Mouse (Mus musculus): Measurements from ENCODE around the gene Vmn1r221. TPM values are rescaled to one million over a fixed set of nuclear protein-coding genes. Genes with fewer than 3 reads are reported as not detected.
"Not testable (repeated sequence)": the region's sequence is repeated elsewhere in the genome, so short reads cannot be mapped to it uniquely, and the experiment has no call there.

Gene Vmn1r221
- polyA plus RNA-seq (2014; fragmentation: Nextera tagmentation; extraction: Ambion mirVana), result not detected in 2 replicates

DNA sequence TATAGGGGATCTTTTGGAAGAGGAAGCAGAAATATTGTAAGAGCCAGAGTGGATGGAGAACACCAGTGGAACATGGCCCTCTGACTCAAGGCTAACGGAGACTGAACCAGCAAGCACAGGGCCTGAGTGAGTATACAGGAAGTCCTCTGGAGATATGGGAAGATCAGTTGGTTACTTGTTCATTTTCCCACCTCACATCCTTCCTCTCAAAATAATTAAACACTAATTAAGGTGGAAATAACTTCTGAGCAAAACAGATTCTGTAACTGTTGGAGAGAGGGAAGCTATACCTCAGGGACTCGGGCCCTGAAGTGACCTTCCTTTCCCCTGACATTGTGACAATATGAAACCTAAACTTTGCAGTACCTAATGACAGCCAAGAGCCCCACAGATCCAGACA, at the start of gene Vmn1r221:
Gene Vmn1r221 (plus strand): TSS at position 301 of the 400 bp plus-strand sequence.
- not testable (repeated sequence) for H3K4me1 ChIP-seq (ENCODE audit: control insufficient read depth in 2 of 2, insufficient read depth in 2 of 2, low read length in 2 of 2); H3K36me3 ChIP-seq (ENCODE audit: control insufficient read depth, insufficient read depth, low read length); H3K4me2 ChIP-seq (ENCODE audit: low read length); H3K9me3 ChIP-seq (ENCODE audit: control insufficient read depth, low read length); H3K27me3 ChIP-seq (ENCODE audit: control insufficient read depth, insufficient read depth, low read length); H3K27ac ChIP-seq (replicated peaks in 1 of 2; ENCODE audit: control insufficient read depth in 1 of 2, insufficient read depth in 1 of 2, low read depth in 2 of 2, low read length in 2 of 2); H3K4me3 ChIP-seq (ENCODE audit: control insufficient read depth in 1 of 2, insufficient read depth in 1 of 2, low read depth in 1 of 2, low read length in 2 of 2); H3K9ac ChIP-seq (ENCODE audit: low read length); ATAC-seq (ENCODE audit: insufficient number of reproducible peaks, insufficient read depth, low FRiP score, low read depth)
- 65% methylated on average over 2 of the region's 2 CpGs for WGBS

DNA sequence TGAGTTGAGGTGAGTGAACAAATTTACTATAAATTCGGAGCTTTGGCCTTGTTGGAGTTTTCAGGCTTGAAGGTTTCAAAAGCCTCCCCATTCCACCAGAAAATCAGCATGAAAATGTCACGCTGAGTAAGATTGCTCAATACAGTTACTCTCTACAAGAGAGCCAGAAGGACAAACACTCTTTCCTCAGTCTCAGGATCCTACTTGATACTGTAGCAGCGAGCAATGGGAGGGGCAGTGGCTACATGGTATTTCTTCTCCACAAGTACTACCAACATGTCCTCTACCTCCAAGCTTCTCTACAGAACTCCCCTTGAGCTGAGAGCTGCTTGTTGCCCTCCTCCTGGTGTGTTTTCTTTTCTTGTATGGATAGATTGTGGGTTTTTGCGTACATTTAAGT, 47.5 kb upstream of the Vmn1r221 start:
- WGBS, result 85% methylated on average over 4 of the region's 4 CpGs
- ATAC-seq (ENCODE audit: insufficient number of reproducible peaks, insufficient read depth, low FRiP score, low read depth); H3K9me3 ChIP-seq (ENCODE audit: control insufficient read depth, low read length): not testable (repeated sequence)

DNA sequence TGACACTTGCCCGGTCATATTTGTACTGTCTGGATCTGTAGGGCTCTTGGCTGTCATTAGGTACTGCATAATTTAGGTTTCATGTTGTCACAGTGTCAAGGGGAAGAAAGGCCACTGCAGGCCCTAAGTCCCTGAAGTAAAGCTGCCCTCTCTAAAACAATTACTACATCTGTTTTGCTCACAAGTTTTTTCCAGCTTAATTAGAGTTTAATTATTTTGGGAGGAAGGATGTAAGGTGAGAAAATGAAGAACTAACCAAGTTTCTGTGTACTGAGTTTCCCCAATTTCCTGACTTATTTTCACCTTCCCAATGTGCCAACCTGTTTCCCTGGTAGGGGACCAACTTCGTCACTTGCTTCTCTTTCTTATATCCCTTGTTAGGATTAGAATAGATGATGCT, 26.1 kb upstream of the Vmn1r221 start, which contains the start of gene Vmn1r220:
Gene Vmn1r220 (minus strand): TSS at position 101 of the 400 bp plus-strand sequence.
- ATAC-seq (ENCODE audit: insufficient number of reproducible peaks, insufficient read depth, low FRiP score, low read depth), result no peak
- Histone ChIP-seq H3K27me3 (ENCODE audit: control insufficient read depth, insufficient read depth, low read length) (no peaks in the 10 kb centered on the region), H3K4me1 (ENCODE audit: control insufficient read depth in 2 of 2, insufficient read depth in 2 of 2, low read length in 2 of 2) (no peaks in the 10 kb centered on the region), H3K36me3 (ENCODE audit: control insufficient read depth, insufficient read depth, low read length) (no peaks in the 10 kb centered on the region), H3K9ac (ENCODE audit: low read length) (no peak within 1 kb of the TSS), H3K9me3 (ENCODE audit: control insufficient read depth, low read length) (no peaks in the 10 kb centered on the region), H3K4me2 (ENCODE audit: low read length) (no peak within 1 kb of the TSS), H3K27ac (replicated peaks in 1 of 2; ENCODE audit: control insufficient read depth in 1 of 2, insufficient read depth in 1 of 2, low read depth in 2 of 2, low read length in 2 of 2) (no peak within 1 kb of the TSS), H3K4me3 (ENCODE audit: control insufficient read depth in 1 of 2, insufficient read depth in 1 of 2, low read depth in 1 of 2, low read length in 2 of 2) (no peak within 1 kb of the TSS)
- 67% methylated on average over 2 of the region's 2 CpGs for WGBS

More for the DNA sequence above, 47.5 kb upstream of the Vmn1r221 start:
- H3K27ac ChIP-seq (replicated peaks in 1 of 2; ENCODE audit: control insufficient read depth in 1 of 2, insufficient read depth in 1 of 2, low read depth in 2 of 2, low read length in 2 of 2); H3K4me2 ChIP-seq (ENCODE audit: low read length); H3K36me3 ChIP-seq (ENCODE audit: control insufficient read depth, insufficient read depth, low read length); H3K9ac ChIP-seq (ENCODE audit: low read length); H3K4me3 ChIP-seq (ENCODE audit: control insufficient read depth in 1 of 2, insufficient read depth in 1 of 2, low read depth in 1 of 2, low read length in 2 of 2); H3K27me3 ChIP-seq (ENCODE audit: control insufficient read depth, insufficient read depth, low read length); H3K4me1 ChIP-seq (ENCODE audit: control insufficient read depth in 2 of 2, insufficient read depth in 2 of 2, low read length in 2 of 2): not testable (repeated sequence)

DNA sequence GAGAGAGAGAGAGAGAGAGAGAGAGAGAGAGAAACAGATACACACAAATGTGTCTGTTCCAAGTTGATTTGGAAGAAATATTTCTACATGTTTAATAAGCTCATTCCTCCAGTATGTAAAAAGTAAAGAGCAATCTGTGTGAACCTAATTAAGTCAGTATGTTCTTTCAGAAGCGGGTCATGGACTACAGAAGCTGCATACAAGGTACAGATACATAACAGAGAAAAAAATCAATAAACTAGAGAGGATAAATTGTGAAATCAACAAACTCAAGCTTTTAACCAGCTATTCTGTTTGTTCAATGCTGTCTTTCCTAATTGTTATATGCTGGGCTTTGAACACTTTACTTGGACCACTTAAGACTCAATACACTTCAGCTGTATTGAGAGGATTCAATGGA, 10.0 kb upstream of the Vmn1r221 start:
- not testable (repeated sequence) for H3K4me1 ChIP-seq (ENCODE audit: control insufficient read depth in 2 of 2, insufficient read depth in 2 of 2, low read length in 2 of 2); H3K4me3 ChIP-seq (ENCODE audit: control insufficient read depth in 1 of 2, insufficient read depth in 1 of 2, low read depth in 1 of 2, low read length in 2 of 2); ATAC-seq (ENCODE audit: insufficient number of reproducible peaks, insufficient read depth, low FRiP score, low read depth); H3K27me3 ChIP-seq (ENCODE audit: control insufficient read depth, insufficient read depth, low read length); H3K9ac ChIP-seq (ENCODE audit: low read length); H3K9me3 ChIP-seq (ENCODE audit: control insufficient read depth, low read length); H3K36me3 ChIP-seq (ENCODE audit: control insufficient read depth, insufficient read depth, low read length); H3K4me2 ChIP-seq (ENCODE audit: low read length); H3K27ac ChIP-seq (replicated peaks in 1 of 2; ENCODE audit: control insufficient read depth in 1 of 2, insufficient read depth in 1 of 2, low read depth in 2 of 2, low read length in 2 of 2)
- WGBS, result 65% methylated on average over 1 of the region's 1 CpGs

DNA sequence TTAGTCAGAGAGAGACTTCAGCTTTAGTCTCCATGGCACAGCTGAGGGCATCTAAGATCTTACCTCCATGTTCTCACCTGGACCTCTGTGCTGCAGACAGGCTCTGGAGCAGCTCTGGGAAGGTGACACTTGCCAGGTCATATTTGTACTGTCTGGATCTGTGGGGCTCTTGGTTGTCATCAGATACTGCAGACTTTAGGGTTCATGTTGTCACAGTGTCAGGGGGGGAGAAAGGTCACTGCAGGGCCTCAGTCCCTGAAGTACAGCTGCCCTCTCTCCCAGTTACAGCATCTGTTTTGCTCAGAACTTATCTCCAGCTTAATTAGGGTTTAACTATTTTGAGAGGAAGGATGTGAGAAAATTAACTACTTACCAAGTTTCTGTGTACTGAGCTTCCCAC, 21.9 kb downstream of the Vmn1r221 start, which contains the start of gene Vmn1r222:
Gene Vmn1r222 (minus strand): TSS at position 101 of the 400 bp plus-strand sequence.
- not testable (repeated sequence) for H3K27me3 ChIP-seq (ENCODE audit: control insufficient read depth, insufficient read depth, low read length); H3K4me1 ChIP-seq (ENCODE audit: control insufficient read depth in 2 of 2, insufficient read depth in 2 of 2, low read length in 2 of 2); H3K9me3 ChIP-seq (ENCODE audit: control insufficient read depth, low read length); H3K27ac ChIP-seq (replicated peaks in 1 of 2; ENCODE audit: control insufficient read depth in 1 of 2, insufficient read depth in 1 of 2, low read depth in 2 of 2, low read length in 2 of 2); H3K4me3 ChIP-seq (ENCODE audit: control insufficient read depth in 1 of 2, insufficient read depth in 1 of 2, low read depth in 1 of 2, low read length in 2 of 2); ATAC-seq (ENCODE audit: insufficient number of reproducible peaks, insufficient read depth, low FRiP score, low read depth); H3K9ac ChIP-seq (ENCODE audit: low read length); H3K4me2 ChIP-seq (ENCODE audit: low read length); H3K36me3 ChIP-seq (ENCODE audit: control insufficient read depth, insufficient read depth, low read length)

DNA sequence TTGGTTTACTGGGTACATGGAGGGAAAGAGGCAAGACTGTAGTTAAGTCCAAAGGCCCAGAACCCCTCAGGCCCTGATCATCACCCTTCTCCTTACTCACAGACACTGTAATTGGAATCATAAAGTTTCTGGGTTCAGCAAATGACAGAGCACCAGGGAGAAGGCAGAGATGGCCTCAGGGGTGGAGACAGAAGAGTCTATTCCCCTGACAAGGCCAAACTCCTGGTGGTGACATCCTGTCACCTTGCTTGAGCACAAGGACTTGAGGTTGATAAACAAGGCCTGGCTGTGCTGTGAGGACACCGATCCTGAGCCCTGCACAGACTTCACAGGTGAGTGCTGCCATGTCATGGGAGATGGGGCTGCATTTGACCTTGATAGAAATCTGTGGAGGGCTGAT, 32.9 kb downstream of the Vmn1r221 start, which contains the start of gene Vmn1r223:
Gene Vmn1r223 (plus strand): TSS at position 301 of the 400 bp plus-strand sequence.
- H3K4me3 ChIP-seq (ENCODE audit: control insufficient read depth in 1 of 2, insufficient read depth in 1 of 2, low read depth in 1 of 2, low read length in 2 of 2); H3K9me3 ChIP-seq (ENCODE audit: control insufficient read depth, low read length); H3K27ac ChIP-seq (replicated peaks in 1 of 2; ENCODE audit: control insufficient read depth in 1 of 2, insufficient read depth in 1 of 2, low read depth in 2 of 2, low read length in 2 of 2); ATAC-seq (ENCODE audit: insufficient number of reproducible peaks, insufficient read depth, low FRiP score, low read depth); H3K4me2 ChIP-seq (ENCODE audit: low read length); H3K4me1 ChIP-seq (ENCODE audit: control insufficient read depth in 2 of 2, insufficient read depth in 2 of 2, low read length in 2 of 2); H3K36me3 ChIP-seq (ENCODE audit: control insufficient read depth, insufficient read depth, low read length); H3K27me3 ChIP-seq (ENCODE audit: control insufficient read depth, insufficient read depth, low read length); H3K9ac ChIP-seq (ENCODE audit: low read length): not testable (repeated sequence)
- WGBS, result 76% methylated on average over 1 of the region's 1 CpGs

DNA sequence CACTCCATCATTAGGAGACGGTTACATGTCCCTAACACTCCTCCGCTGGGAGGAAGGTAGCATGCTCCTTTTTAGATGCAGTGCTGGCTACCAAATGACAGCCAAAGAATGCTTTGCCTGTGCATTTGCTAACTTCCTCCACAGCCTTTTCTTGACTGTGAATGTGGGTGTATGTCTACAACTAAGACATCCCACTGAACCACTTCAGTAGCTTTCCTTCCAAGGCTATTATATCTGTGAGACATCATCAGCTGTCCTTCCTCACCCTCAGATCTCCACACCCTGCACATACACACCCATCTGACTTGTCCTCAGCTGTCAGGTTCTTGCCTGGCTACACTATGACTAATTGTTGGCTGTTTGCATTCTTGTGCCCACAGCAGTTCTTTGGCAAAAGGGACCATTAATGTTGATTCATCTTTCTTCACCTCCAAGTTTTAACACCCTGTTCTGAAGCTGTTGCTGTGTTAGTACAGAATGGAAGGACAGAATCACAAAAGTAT, 44.7 kb downstream of the Vmn1r221 start:
- Histone ChIP-seq H3K9ac (ENCODE audit: low read length) (no peak overlapping the region), H3K36me3 (ENCODE audit: control insufficient read depth, insufficient read depth, low read length) (no peaks in the 10 kb centered on the region), H3K4me2 (ENCODE audit: low read length) (no peak overlapping the region), H3K27ac (replicated peaks in 1 of 2; ENCODE audit: control insufficient read depth in 1 of 2, insufficient read depth in 1 of 2, low read depth in 2 of 2, low read length in 2 of 2) (no peak overlapping the region), H3K4me3 (ENCODE audit: control insufficient read depth in 1 of 2, insufficient read depth in 1 of 2, low read depth in 1 of 2, low read length in 2 of 2) (no peak overlapping the region), H3K4me1 (ENCODE audit: control insufficient read depth in 2 of 2, insufficient read depth in 2 of 2, low read length in 2 of 2) (no peaks in the 10 kb centered on the region), H3K9me3 (ENCODE audit: control insufficient read depth, low read length) (peaks cover 4% of the 10 kb centered on the region; the same call in 1 of the 2 replicates), H3K27me3 (ENCODE audit: control insufficient read depth, insufficient read depth, low read length) (no peaks in the 10 kb centered on the region)
- no peak for ATAC-seq (ENCODE audit: insufficient number of reproducible peaks, insufficient read depth, low FRiP score, low read depth)
- 82% methylated on average over 2 of the region's 2 CpGs for WGBS

DNA sequence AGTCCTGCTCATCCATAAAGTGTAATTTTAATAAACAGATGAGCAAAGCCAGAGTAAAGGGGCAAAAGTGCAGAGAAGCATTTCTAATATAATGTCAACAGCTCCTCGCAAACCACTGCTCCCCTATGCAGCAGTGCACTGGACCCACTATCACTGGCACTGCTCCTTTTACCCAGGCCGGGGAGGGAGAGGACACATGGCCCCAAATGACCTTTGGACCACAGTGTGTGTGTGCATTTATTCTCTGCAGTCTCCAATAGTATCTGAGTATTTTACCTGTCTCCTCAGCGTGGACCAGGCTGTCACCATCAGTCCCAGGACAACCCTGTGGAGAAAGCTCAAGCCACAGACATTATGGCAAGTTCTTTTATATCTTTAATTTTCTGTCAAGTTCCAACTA, 54.7 kb downstream of the Vmn1r221 start:
- ATAC-seq (ENCODE audit: insufficient number of reproducible peaks, insufficient read depth, low FRiP score, low read depth); H3K27me3 ChIP-seq (ENCODE audit: control insufficient read depth, insufficient read depth, low read length); H3K9ac ChIP-seq (ENCODE audit: low read length); H3K36me3 ChIP-seq (ENCODE audit: control insufficient read depth, insufficient read depth, low read length); H3K4me1 ChIP-seq (ENCODE audit: control insufficient read depth in 2 of 2, insufficient read depth in 2 of 2, low read length in 2 of 2); H3K4me3 ChIP-seq (ENCODE audit: control insufficient read depth in 1 of 2, insufficient read depth in 1 of 2, low read depth in 1 of 2, low read length in 2 of 2); H3K9me3 ChIP-seq (ENCODE audit: control insufficient read depth, low read length); H3K4me2 ChIP-seq (ENCODE audit: low read length); H3K27ac ChIP-seq (replicated peaks in 1 of 2; ENCODE audit: control insufficient read depth in 1 of 2, insufficient read depth in 1 of 2, low read depth in 2 of 2, low read length in 2 of 2): not testable (repeated sequence)
- WGBS, result 77% methylated on average over 3 of the region's 3 CpGs
